Mouse (Mus musculus): Measurements from ENCODE around the gene Map3k12. TPM values are rescaled to one million over a fixed set of nuclear protein-coding genes. Genes with fewer than 3 reads are reported as not detected.

The Map3k12 gene
- polyA plus RNA-seq, 1 experiment from 2014 or later: 14.8 TPM

DNA sequence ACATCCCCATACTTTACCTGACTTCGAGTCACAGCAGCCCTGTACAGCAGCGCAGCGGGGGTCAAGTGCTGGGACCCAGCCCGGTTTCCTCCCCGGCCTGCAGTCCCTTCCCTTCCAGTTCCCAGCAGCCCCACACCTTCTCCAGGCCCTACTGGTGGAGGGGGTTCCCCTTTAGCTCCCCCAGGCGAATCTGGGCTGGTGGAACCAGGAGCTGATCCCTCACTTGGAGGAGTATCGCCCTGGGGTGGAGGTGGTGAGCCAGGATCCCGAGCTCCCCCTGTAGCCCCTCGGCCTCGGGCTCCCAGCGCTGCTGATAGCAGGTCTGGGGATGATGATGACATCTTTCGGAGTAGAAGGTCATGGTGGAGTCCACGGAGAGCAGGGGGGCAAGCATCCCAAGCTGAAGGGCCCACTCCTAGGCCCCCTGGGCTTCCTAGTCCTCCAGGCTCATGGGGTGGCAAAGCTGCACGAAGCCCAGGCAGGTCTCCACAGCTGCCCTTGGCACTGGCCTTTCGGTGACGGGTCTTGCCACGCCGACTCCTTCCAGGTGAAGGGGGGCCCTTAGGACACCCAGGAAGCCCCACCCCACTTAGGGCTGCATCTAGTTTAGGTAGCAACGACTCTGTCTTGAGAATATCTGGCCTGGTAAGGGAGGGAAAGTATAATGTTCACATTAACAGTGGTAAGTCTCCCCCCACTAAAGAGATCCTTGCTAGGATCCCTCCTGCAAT is 15.6 kb downstream of the Map3k12 start:
- H3K27me3 ChIP-seq (ENCODE audit: control insufficient read depth, insufficient read depth, low read length): no peaks in the 10 kb centered on the region
- H3K4me3 ChIP-seq (ENCODE audit: low read length): no peak overlapping the region
- peaks cover 90% of the 10 kb centered on the region for H3K36me3 ChIP-seq (ENCODE audit: control insufficient read depth, insufficient read depth, low read length)
- WGBS: 83% methylated on average over 19 of the region's 19 CpGs
- 0 out of 2 replicates have a peak, but pooled peaks cover 3% of the 10 kb centered on the region for H3K4me1 ChIP-seq (ENCODE audit: control insufficient read depth, insufficient read depth, low read length)
- no peak overlapping the region for H3K27ac ChIP-seq (ENCODE audit: low read depth, low read length)
- H3K9ac ChIP-seq (ENCODE audit: low read depth, low read length): no peak overlapping the region
- no peaks in the 10 kb centered on the region for H3K9me3 ChIP-seq (ENCODE audit: control insufficient read depth, low read length)
- no peak overlapping the region for H3K4me2 ChIP-seq (replicated peaks; ENCODE audit: low read depth, low read length)
- ATAC-seq (ENCODE audit: low FRiP score, low TSS enrichment): no peak

DNA sequence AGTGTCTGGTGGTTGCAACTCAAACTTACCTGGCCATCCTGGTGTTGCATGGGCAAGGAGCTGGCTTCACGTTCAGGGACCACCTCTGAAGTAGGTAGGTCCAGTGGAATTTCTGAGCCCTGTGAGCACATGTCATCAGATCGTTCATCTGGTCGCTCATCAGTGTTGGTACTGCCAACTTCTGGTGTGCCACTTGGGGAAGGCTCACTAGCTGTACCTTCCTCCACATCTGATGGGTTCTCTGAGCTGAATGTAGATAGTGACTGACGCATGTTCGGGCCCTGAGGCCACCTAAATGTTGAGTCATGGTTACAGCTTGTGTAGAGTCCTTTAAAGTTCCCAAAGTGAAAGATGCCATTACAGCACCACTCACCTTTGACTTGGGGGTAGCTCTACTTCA is 16.4 kb downstream of the Map3k12 start:
- WGBS: 92% methylated on average over 5 of the region's 5 CpGs
- H3K27ac ChIP-seq (ENCODE audit: low read depth, low read length): no peak overlapping the region
- H3K27me3 ChIP-seq (ENCODE audit: control insufficient read depth, insufficient read depth, low read length): no peaks in the 10 kb centered on the region
- no peak overlapping the region for H3K9ac ChIP-seq (ENCODE audit: low read depth, low read length)
- no peak for ATAC-seq (ENCODE audit: low FRiP score, low TSS enrichment)
- peaks cover 97% of the 10 kb centered on the region for H3K36me3 ChIP-seq (ENCODE audit: control insufficient read depth, insufficient read depth, low read length)
- H3K4me2 ChIP-seq (replicated peaks; ENCODE audit: low read depth, low read length): no peak overlapping the region
- no peaks in the 10 kb centered on the region for H3K4me1 ChIP-seq (ENCODE audit: control insufficient read depth, insufficient read depth, low read length)
- no peaks in the 10 kb centered on the region for H3K9me3 ChIP-seq (ENCODE audit: control insufficient read depth, low read length)
- no peak overlapping the region for H3K4me3 ChIP-seq (ENCODE audit: low read length)

DNA sequence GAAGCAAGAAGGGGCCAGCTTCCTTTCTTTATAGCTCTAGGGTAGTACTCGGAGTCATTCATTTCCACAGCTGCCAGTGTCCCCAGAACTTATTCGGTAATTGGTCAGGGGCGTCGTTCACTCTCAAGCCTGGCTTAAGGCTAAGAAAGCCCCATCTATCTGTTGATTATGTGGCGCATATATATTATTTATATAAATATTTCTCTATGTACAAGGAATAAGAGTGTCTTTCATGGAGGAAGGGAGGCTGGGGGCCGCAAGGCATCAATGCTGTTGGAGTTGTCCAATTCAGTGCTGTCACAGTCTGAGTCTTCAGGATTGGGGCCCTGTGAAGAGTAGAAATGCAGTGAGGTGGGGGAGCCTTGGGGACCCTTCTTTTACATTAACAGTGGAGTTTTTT is 17.0 kb downstream of the Map3k12 start:
- Histone ChIP-seq H3K4me1 (ENCODE audit: control insufficient read depth, insufficient read depth, low read length) (no peaks in the 10 kb centered on the region), H3K9ac (ENCODE audit: low read depth, low read length) (no peak overlapping the region), H3K36me3 (ENCODE audit: control insufficient read depth, insufficient read depth, low read length) (peaks cover 100% of the 10 kb centered on the region), H3K9me3 (ENCODE audit: control insufficient read depth, low read length) (no peaks in the 10 kb centered on the region), H3K4me3 (ENCODE audit: low read length) (no peak overlapping the region), H3K27me3 (ENCODE audit: control insufficient read depth, insufficient read depth, low read length) (no peaks in the 10 kb centered on the region), H3K4me2 (replicated peaks; ENCODE audit: low read depth, low read length) (no peak overlapping the region), H3K27ac (ENCODE audit: low read depth, low read length) (no peak overlapping the region)
- 88% methylated on average over 6 of the region's 6 CpGs for WGBS
- ATAC-seq (ENCODE audit: low FRiP score, low TSS enrichment): no peak

DNA sequence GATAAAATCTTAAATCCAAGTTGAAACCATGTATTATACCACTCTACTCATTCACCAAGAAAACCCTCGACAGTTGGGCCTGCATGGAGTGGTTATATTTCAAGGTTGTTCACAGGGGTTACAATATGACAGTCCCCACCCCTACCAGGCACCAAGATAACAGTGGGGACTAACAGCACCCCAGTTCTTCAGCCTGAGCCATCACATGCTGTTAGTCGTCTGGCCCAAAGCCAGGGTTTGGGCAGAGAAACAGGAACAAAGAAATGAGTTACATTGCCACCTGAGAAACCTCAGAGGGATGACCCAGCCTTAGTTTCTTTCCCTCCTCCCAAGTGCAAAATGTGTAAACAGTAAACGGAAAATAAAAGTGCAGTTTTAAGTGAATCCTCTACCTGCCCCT is 17.5 kb downstream of the Map3k12 start:
- 69% methylated on average over 3 of the region's 3 CpGs for WGBS
- Histone ChIP-seq H3K27ac (ENCODE audit: low read depth, low read length) (no peak overlapping the region), H3K36me3 (ENCODE audit: control insufficient read depth, insufficient read depth, low read length) (peaks cover 100% of the 10 kb centered on the region), H3K9ac (ENCODE audit: low read depth, low read length) (no peak overlapping the region), H3K9me3 (ENCODE audit: control insufficient read depth, low read length) (no peaks in the 10 kb centered on the region), H3K4me1 (ENCODE audit: control insufficient read depth, insufficient read depth, low read length) (no peaks in the 10 kb centered on the region), H3K4me3 (ENCODE audit: low read length) (no peak overlapping the region), H3K27me3 (ENCODE audit: control insufficient read depth, insufficient read depth, low read length) (no peaks in the 10 kb centered on the region), H3K4me2 (replicated peaks; ENCODE audit: low read depth, low read length) (no peak overlapping the region)
- no peak for ATAC-seq (ENCODE audit: low FRiP score, low TSS enrichment)

DNA sequence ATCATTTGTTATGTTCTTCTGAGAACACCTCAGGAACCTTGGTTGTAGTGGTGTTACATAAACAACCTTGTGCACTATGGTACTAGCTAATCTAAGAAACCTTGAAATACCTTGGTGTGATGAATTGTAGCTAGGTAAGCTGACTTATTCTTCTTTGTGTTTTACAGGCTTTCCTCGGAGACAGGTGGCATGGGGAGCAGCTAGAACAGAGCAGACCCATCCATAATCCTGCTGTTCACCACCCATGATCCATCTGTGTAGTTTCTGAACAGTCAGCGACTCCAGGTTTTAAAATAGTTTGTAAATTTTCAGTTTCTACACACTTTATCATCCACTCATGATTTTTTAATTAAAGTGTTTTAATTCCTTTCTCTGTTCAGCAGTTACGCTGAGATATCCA is 18.5 kb downstream of the Map3k12 start:
- Histone ChIP-seq H3K36me3 (ENCODE audit: control insufficient read depth, insufficient read depth, low read length) (peaks cover 100% of the 10 kb centered on the region), H3K27me3 (ENCODE audit: control insufficient read depth, insufficient read depth, low read length) (no peaks in the 10 kb centered on the region), H3K9me3 (ENCODE audit: control insufficient read depth, low read length) (no peaks in the 10 kb centered on the region), H3K4me3 (ENCODE audit: low read length) (no peak overlapping the region), H3K4me2 (replicated peaks; ENCODE audit: low read depth, low read length) (no peak overlapping the region), H3K9ac (ENCODE audit: low read depth, low read length) (no peak overlapping the region), H3K27ac (ENCODE audit: low read depth, low read length) (no peak overlapping the region), H3K4me1 (ENCODE audit: control insufficient read depth, insufficient read depth, low read length) (no peaks in the 10 kb centered on the region)
- WGBS: 91% methylated on average over 3 of the region's 3 CpGs
- ATAC-seq (ENCODE audit: low FRiP score, low TSS enrichment): no peak

DNA sequence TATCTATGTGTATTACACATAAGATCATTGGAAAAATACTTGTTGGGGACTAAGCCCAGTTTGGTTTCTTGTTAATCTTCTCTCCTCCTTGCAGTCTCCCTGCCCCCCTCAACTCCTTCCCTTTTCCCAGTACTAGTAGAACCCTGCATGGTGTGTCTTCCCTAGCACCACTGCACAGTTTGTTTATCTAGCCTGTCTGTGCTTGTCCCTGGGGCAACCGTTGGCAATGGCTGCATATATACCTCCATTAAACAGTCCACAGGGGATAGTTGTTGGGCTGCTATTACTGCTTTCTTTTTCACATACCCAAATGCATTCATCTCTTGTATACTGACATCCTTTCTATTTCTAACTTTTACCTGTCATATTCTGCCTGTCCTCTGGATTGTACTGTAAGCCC is 29.2 kb downstream of the Map3k12 start:
- ATAC-seq (ENCODE audit: low FRiP score, low TSS enrichment): no peak
- H3K4me3 ChIP-seq (ENCODE audit: low read length): no peak overlapping the region
- no peak overlapping the region for H3K27ac ChIP-seq (ENCODE audit: low read depth, low read length)
- no peaks in the 10 kb centered on the region for H3K27me3 ChIP-seq (ENCODE audit: control insufficient read depth, insufficient read depth, low read length)
- H3K4me1 ChIP-seq (ENCODE audit: control insufficient read depth, insufficient read depth, low read length): no peaks in the 10 kb centered on the region
- WGBS: 85% methylated on average over 1 of the region's 1 CpGs
- H3K36me3 ChIP-seq (ENCODE audit: control insufficient read depth, insufficient read depth, low read length): peaks cover 94% of the 10 kb centered on the region
- no peaks in the 10 kb centered on the region for H3K9me3 ChIP-seq (ENCODE audit: control insufficient read depth, low read length)
- no peak overlapping the region for H3K4me2 ChIP-seq (replicated peaks; ENCODE audit: low read depth, low read length)
- H3K9ac ChIP-seq (ENCODE audit: low read depth, low read length): no peak overlapping the region

DNA sequence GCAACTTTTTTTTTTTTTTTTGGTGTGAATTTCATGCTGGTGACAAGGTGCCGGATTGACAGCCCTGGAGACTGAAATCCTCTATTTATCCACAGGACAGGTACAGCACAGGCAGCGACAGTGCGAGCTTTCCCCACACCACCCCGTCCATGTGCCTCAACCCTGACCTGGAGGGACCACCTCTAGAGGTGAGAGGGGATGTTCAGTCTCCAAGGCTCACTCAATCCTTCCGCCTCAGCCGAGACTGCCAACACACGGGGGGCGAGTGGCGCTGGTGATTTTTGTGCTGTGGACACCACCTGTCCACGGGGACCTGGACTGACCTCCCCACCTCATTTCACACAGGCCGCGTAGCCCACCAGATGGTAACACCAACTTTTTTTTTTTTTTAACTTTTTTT is 31.0 kb downstream of the Map3k12 start:
- Histone ChIP-seq H3K9ac (ENCODE audit: low read depth, low read length) (no peak overlapping the region), H3K4me1 (ENCODE audit: control insufficient read depth, insufficient read depth, low read length) (no peaks in the 10 kb centered on the region), H3K9me3 (ENCODE audit: control insufficient read depth, low read length) (no peaks in the 10 kb centered on the region), H3K27ac (ENCODE audit: low read depth, low read length) (no peak overlapping the region), H3K4me3 (ENCODE audit: low read length) (no peak overlapping the region), H3K27me3 (ENCODE audit: control insufficient read depth, insufficient read depth, low read length) (no peaks in the 10 kb centered on the region), H3K36me3 (ENCODE audit: control insufficient read depth, insufficient read depth, low read length) (peaks cover 95% of the 10 kb centered on the region), H3K4me2 (replicated peaks; ENCODE audit: low read depth, low read length) (no peak overlapping the region)
- 0 out of 2 replicates have a peak, but pooled peaks have one; percentile 35 for ATAC-seq (ENCODE audit: low FRiP score, low TSS enrichment)
- WGBS: 91% methylated on average over 12 of the region's 12 CpGs

DNA sequence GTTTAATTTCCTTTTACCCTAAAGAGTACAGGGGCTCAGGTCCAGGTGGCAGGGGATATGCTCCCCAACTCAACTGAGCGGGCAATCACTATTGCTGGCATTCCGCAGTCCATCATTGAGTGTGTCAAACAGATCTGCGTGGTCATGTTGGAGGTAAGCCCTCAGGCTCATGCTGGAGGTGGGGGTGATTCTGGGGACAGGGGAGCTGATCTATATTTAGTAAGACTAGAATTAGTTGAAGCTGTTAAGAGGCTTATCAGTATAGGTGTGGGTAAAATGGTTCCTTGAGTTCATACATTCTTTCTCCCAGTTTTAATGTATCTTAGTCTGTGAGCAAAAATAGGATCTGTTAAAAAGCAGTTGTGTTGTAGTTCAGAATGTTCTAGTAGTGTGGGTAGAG is 33.7 kb downstream of the Map3k12 start:
- H3K27me3 ChIP-seq (ENCODE audit: control insufficient read depth, insufficient read depth, low read length): no peaks in the 10 kb centered on the region
- no peak for ATAC-seq (ENCODE audit: low FRiP score, low TSS enrichment)
- WGBS: 99% methylated on average over 3 of the region's 3 CpGs

DNA sequence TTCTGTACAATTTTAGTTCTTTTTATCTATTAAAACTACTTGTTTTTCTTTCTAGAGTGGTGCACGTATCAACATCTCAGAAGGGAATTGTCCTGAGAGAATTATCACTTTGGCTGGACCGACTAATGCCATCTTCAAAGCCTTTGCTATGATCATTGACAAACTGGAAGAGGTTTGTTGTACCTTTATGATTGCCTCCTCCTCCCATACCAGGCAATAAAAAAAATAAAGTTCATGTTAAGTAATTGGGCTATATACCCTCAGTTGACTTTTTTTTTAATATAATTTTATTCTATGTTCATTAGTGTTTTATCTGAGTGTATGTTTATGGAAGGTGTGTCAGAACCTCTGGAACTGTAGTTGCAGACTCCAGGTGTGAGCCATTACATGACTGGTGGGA is 42.3 kb downstream of the Map3k12 start:
- ATAC-seq (ENCODE audit: low FRiP score, low TSS enrichment): no peak
- H3K4me2 ChIP-seq (replicated peaks; ENCODE audit: low read depth, low read length): no peak overlapping the region
- H3K9ac ChIP-seq (ENCODE audit: low read depth, low read length): no peak overlapping the region
- 93% methylated on average over 2 of the region's 2 CpGs for WGBS
- H3K27ac ChIP-seq (ENCODE audit: low read depth, low read length): no peak overlapping the region
- no peak overlapping the region for H3K4me3 ChIP-seq (ENCODE audit: low read length)
- H3K27me3 ChIP-seq (ENCODE audit: control insufficient read depth, insufficient read depth, low read length): no peaks in the 10 kb centered on the region
- H3K36me3 ChIP-seq (ENCODE audit: control insufficient read depth, insufficient read depth, low read length): peaks cover 58% of the 10 kb centered on the region
- no peaks in the 10 kb centered on the region for H3K9me3 ChIP-seq (ENCODE audit: control insufficient read depth, low read length)
- peaks cover 11% of the 10 kb centered on the region; the same call in 1 of the 2 replicates for H3K4me1 ChIP-seq (ENCODE audit: control insufficient read depth, insufficient read depth, low read length)

More for the DNA sequence above, 33.7 kb downstream of the Map3k12 start:
- Histone ChIP-seq H3K27ac (ENCODE audit: low read depth, low read length) (no peak overlapping the region), H3K9ac (ENCODE audit: low read depth, low read length) (no peak overlapping the region), H3K4me1 (ENCODE audit: control insufficient read depth, insufficient read depth, low read length) (no peaks in the 10 kb centered on the region), H3K36me3 (ENCODE audit: control insufficient read depth, insufficient read depth, low read length) (peaks cover 93% of the 10 kb centered on the region), H3K9me3 (ENCODE audit: control insufficient read depth, low read length) (no peaks in the 10 kb centered on the region), H3K4me3 (ENCODE audit: low read length) (no peak overlapping the region), H3K4me2 (replicated peaks; ENCODE audit: low read depth, low read length) (no peak overlapping the region)

Data from kidney, embryonic 14.5 days (tissue).